Mouse (Mus musculus) lung, postnatal 36 days (tissue): ENCODE data around the gene Abhd17b.
A peak's percentile ranks its signal among the peaks of the same experiment; 100 is the strongest.

Source experiments
- DNase-seq: peaks from one replicate; pipeline ENCODE4 v3.0.0; 2022; ENCODE audit warnings: mixed read lengths

Abhd17b gene

DNA sequence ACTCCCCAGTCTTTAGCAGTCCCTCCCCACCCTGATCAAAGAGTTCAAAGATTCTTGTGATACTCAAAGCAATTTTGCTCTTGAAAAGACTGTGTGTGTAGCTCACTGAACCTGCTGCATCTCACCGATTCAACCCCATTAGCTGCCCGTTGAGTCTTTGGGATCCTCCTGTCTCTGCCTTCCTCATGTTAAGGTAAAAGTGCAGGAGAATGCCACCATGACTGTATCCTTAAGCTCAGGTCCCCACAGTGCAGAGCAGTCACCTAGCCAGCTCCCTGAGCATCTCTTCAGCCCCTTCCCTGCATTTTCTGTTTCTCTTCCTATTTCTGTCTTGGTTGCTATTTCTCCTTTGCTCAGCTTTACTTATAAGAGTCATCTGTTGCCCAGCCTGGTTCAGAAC is 80.2 kb downstream of the Abhd17b start:
- DNase-seq, result no peak

GRCm38 (mm10) chr19:21734112-21734511 is 81.1 kb downstream of the Abhd17b start:
- DNase-seq, result peak; percentile 73
